Mouse (Mus musculus) cerebellum, adult 2 months (tissue): Measurements from ENCODE around the gene Slc38a8.

Experiments used
- CTCF ChIP-seq: fragments of 200-500 bp; IDR thresholded peaks from 2 replicates; pipeline ENCODE4 v1.5.1; 2011; ENCODE audit warnings: low read depth, mild to moderate bottlenecking, control low read depth, low read length, moderate library complexity, borderline replicate concordance; ENCODE audit not compliant: insufficient read depth
- POLR2A ChIP-seq: fragments of 200-500 bp; IDR thresholded peaks from 2 replicates; pipeline ENCODE4 v1.6.1; 2011; ENCODE audit warnings: low read length, control low read depth, borderline replicate concordance; ENCODE audit not compliant: insufficient read depth

DNA sequence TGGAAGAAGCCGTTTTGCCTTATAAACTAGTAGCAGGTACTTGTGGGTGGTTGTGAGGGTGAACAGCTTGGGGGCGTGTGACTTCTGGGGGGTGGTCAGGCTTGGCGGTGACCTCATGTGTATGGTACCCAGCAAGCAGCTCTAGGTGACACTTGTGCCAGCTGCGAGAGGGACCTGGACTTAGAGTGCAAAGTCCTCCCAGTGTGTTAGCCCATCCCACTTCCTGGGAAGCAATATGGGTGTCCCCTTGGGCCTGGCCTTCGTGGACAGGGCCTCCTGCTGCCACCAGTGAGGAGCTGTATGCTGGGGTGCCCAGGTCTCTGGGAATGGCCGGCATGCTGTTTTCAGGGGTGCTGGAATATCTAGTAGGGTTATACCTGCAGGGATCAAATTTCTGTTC lies 62.6 kb downstream of the Slc38a8 start:
- no peak for TF ChIP-seq CTCF
- no peak for TF ChIP-seq POLR2A
